Mouse (Mus musculus) heart, adult 2 months (tissue): ENCODE measurements around the gene Lrrc14b.

Experiments
- CTCF ChIP-seq: fragments of 200-600 bp; IDR thresholded peaks from 2 replicates; pipeline ENCODE4 v1.8.1; 2022; ENCODE audit warnings: antibody characterized with exemption, mild to moderate bottlenecking, moderate library complexity
- EP300 ChIP-seq: fragments of 200-500 bp; IDR thresholded peaks from 2 replicates; pipeline ENCODE4 v1.6.1; 2011; ENCODE audit warnings: low read depth, low read length, control low read depth; ENCODE audit not compliant: insufficient read depth
- POLR2A ChIP-seq: fragments of 200-500 bp; IDR thresholded peaks from 2 replicates; pipeline ENCODE4 v1.6.1; 2011; ENCODE audit warnings: mild to moderate bottlenecking, low read depth, low read length, control low read depth; ENCODE audit not compliant: insufficient read depth

GRCm38 (mm10) chr13:74362218-74362617 is 1.6 kb downstream of the Lrrc14b start:
- TF ChIP-seq CTCF (no peak), POLR2A (no peak), EP300 (no peak)
